Mouse (Mus musculus): ENCODE results near the gene Aig1.
"Not testable (repeated sequence)": the region's sequence is repeated elsewhere in the genome, so short reads cannot be mapped to it uniquely, and the experiment has no call there.

Aig1 gene

DNA sequence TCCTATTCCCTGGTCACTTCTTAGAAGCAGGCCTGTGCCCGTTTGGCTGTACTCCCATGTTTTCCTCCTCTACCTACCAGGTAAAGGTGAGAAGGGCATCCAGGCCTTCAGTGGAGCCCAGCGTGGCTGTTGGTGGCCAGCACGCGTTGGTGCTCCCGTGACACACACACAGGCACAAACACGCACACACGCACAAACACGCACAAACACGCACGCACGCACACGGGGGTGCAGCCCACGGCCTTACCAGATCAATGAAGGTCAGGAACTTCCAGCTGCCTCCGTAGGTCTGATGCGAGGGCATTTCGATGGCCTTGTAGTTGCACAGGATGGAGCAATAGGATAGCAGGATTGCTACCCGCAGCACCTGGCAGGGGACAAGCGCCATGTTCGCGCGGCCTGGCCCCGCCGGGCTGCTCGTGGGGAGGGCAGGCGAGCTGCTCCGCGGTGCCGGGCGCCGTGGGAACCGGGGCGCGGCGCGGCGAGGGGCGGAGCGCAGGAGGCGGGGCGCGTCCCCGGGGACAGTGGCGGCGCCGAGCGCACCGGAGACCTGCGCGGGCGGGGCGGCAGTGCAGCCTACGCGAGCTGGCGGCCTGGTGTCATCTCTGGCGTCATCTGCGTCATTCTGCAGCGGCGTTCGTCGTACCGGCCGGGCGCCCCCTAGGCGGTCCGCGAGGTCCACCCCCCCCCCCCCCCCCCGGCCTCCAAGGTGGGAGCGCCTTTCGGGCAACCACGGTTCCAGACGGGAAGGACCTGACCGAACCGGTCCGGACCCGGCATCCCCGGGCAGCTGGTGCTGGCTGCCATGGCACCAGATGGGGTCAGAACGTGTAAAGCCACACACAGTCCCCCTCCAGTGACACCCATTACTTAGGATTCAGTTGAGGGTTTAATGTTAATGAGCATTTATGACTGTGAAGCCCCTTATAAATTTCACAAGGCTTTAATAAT, at the start of gene Aig1:
Gene Aig1, minus strand, starts transcription at position 610 of the 951 bp plus-strand sequence.
- peak; percentile 69 for DNase-seq (ENCODE audit: low spot score)

DNA sequence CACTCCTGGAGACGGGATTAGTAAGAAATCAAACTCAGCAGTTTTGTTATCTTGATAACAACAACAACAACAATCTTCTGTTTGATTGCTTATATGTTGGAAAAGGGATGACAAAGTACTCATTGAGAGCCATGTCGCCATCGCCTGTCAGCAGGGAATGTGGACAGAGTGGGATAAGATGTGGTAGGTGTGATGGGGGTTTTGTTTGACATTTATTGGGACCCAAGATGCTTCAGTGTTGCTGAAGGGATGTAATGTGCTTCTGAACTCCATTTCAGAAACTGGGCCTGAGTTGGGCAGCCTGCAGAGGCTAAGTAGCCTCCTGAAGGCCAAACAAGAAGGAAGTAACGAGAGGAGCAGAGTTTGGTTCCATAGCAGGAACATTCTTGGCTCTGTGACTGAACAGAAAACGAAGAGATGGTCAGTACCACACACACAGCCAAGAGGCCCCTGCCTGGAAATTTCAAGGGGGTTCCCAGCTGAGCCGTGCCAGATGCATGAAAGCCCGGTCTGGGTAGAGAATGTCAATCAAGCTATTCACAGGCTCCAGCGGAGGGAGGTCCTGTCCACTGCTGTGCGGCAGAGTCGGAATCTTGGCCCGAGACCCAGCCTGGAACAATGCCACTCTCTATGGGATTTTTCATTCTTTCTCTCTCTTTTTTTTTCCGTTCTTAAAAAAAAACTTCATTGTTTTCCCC, 48.0 kb upstream of the Aig1 start:
- peak; percentile 57 for DNase-seq (ENCODE audit: low spot score)

DNA sequence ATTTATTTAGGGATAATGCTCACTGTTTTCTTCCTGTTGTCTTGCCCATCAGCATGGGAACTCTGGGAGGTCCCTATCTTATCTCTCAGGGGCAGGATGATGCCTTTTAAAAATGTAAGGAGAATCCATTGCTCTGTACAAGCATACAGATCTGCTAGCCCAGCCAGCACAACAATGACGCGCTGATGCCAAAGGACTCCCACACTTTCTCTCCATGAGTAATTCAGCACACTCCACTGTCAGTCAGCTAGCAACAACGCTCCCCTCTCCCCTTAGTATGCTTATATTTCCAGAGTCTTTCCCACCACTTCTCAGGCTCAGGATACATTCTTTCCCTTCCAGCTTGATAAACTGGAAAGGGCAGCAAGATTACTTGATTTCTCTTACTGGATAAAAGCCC, 46.4 kb upstream of the Aig1 start:
- no peak for DNase-seq (ENCODE audit: low spot score)

DNA sequence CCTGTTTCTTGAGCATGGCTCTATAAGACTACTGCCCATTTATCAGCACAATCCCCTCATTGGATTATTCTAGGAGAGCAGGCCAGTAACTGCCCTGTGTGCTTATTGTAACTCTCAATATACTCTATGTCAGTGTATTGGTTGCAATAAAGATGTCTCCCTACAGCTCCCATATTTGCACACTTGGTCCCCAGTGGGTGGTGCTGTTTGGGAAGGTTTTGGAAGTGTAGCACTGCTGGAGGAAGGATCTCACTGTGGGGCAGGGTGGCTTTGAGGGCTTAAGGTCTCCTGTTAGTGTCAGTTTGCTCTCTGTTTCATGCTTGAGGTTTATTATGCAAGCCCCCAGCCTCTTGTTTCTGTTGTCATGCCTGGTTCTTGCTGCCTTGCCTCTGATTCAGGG, 44.9 kb upstream of the Aig1 start:
- DNase-seq (ENCODE audit: low spot score), result no peak

DNA sequence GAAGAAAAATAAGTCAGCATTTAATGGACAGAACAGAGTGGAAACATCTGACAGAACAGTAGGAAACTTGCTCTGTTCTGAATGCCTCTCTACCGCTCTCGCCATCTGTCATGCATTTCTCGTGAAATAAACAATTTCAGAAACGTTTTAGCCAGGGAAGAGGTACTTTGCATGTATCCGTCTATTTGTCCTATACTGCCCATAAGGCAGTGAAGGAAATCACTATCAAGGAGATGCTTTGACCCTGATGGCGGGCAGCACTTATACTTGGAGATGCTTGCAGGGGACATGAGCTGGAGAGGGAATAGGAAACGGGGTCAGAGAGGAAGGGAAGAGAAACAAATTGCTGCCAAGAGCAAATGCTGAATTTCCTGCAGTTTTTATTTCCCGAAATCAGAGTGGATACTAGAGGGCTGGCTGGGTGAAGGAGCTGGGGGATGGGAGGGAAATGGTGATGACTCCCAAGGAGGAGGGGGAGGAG, 37.5 kb upstream of the Aig1 start:
- DNase-seq (ENCODE audit: low spot score), result no peak

DNA sequence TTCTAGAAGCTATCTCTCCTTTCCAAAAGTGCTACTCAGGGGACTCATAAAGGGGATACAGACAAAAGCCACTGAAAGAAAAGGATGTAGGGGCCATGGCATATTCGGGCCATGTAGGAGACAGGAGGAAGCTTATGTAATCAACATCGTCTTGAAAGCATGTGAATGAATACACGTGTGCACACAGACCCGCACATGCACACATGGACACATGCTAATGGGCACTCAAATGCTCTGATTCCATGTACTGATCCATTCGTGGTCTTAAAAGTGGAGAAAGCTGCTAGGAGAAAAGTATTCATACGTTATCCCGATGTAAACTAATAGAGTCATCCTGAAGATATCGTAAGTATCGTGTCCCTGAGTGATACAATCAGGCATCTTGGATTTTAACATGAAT, 36.8 kb upstream of the Aig1 start:
- DNase-seq (ENCODE audit: low spot score), result no peak

DNA sequence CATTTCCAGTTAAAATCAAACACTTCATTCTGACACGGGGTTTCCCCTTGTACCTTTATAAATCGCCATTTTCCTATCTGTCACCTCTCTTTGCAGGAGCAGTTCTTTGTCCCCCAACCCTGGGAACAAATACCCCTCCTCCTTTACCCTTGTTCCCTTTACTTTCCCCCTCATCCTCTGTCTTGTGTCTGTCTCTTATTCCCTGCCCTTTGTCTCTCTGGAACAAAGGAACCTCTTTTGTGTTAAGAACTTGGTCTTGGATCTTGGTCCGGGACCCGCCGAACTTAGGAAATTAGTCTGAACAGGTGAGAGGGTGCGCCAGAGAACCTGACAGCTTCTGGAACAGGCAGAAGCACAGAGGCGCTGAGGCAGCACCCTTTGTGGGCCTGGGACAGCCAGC, 24.0 kb upstream of the Aig1 start:
- DNase-seq (ENCODE audit: low spot score), result not testable (repeated sequence)

DNA sequence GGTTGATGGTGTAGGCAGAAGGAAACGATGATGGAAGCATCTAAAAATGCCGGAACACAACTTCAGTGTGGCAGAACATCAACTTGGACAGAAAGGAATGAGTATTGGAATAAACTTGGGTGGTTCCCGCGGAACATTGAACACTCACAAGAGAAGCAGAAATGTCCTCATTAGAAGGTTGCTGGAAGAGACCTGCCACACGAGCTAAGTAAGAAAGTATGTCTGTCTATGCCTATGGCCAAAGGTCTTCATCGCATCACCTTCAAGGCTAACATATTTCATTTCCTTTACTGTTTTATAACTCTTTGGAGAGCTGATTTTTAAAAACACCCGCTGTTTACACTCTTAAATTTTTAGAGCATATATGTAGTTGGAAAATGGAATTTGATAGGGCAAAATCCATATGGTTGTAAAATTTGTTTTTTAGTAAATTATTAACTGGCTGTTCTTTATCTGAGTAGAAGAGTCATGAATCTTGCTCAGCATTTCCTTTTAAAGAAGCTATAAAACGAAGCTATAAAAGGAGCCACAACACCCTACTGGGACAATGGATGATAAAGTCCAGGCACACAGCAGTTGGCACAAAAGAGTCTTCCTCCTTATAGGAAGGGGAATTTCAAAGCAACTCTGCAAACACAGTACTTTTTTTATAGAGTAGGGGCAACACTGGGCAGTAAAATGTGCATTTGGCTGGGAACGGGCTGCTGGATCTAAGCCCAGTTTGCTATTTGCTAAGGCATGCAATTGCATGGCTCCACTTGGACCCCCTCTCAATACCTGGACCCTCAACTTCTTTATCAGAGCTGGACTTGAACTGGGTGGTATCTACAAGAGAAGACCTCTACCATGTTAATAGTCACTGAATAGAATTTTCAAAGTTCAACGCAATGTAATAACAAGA, 14.4 kb upstream of the Aig1 start:
- DNase-seq (ENCODE audit: low spot score), result no peak

DNA sequence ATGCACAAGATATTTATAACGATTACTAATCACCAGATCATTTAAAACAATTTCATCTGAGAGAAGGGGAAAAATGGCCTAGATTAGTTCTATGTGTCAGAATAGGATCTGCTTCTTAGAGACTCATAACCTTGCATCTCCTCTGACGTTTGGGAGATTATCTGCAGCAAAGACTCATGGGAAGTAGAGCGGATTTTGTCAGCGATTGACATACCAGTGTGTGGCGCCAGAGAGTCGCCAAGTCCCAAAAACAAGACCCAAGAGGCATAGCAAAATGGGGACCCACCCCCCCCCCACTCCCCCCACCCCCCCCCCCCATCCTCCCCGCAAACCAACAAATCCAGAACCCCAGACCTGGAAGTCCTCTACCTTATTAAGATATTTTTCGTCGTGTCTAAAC, 13.7 kb upstream of the Aig1 start:
- DNase-seq (ENCODE audit: low spot score), result no peak

DNA sequence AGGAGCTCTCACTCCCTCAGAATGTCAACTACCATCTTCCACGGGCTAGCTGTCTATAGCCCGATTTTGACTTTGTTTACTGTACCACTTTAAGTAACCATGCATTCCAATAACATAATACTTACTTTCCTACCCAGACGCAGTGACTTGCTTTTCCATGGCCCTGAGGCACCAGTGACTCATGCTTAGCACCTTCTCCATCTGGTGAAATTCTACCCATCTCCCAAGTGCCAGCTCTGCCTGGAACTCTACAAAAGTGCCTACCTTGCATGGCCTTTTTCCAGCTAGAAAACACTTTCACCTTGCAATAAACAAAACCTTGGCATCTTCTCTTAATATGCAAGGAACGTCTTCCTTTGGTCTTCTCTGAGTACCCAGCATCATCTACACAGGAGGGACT, 9.9 kb upstream of the Aig1 start:
- DNase-seq (ENCODE audit: low spot score), result no peak

DNA sequence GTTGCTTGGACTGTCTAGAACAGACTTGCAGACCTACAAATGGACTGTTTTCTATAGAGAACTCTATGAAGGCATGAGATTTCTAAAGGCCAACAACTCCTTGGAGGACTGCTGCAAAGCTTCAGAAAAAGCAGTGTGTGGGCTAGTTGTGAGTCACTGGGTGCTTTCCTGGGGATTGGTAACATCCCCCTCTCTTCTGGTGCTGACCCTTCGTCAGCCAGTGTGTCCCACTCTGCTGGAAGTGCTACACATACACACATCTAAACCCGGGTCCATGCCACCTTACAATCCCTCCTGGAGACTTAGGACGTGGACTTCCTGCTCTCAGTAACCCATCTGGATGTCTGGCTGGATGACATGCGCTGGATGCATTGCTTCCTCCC, 6.2 kb upstream of the Aig1 start:
- DNase-seq (ENCODE audit: low spot score), result no peak

DNA sequence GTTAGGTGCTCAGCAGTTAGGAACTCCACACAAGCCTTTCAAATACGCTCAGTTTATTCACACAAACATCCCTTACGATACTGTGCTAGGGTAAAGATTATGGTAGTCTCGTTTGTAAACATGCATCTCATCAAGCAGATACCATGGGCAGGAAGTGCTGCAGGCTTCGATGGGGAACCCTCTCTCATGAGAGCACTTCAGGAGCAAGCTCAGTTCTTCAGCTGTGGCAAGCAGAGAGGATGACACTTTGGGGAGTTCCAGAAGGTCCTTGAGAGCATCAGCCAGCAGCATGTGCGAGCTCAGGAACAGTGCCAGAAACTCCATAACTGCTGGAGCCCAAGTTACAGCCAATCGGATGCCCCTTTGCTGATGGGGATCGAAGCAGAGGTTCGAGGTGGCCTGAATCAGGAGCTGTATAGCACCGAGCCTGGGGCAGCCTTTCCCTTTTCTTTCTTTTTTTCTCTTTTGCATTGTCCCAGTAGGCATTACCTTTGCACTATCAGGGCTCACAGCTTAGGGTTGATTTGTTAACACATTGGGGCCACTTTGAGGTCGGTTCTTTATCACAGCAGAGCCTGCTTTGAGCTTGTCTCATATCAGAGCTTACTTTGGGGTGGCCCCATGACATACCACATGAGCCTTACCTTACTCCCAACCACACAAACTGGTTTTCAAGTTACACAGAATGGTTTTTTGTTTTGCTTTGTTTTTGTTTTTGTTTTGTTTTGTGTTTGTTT, 5.7 kb upstream of the Aig1 start:
- DNase-seq (ENCODE audit: low spot score), result no peak

DNA sequence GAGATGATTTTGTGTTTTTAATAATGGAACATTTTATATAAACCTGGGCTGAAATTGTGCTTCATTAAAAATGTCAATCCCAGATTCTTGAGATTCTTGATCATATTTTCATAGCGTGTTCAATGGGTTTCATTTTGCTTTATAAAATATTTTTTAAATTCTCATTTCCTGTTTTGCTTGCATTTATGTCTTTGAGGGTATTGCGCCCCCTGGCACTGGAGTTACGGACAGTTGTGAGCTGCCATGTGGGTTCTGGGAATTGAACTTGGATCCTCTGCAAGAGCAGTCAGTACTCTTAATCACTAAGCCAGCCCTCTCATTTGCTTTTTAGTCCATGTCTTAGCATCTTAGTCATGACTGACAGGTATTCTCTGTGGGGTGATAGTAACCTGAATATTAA, 1.8 kb upstream of the Aig1 start:
- no peak for DNase-seq (ENCODE audit: low spot score)

DNA sequence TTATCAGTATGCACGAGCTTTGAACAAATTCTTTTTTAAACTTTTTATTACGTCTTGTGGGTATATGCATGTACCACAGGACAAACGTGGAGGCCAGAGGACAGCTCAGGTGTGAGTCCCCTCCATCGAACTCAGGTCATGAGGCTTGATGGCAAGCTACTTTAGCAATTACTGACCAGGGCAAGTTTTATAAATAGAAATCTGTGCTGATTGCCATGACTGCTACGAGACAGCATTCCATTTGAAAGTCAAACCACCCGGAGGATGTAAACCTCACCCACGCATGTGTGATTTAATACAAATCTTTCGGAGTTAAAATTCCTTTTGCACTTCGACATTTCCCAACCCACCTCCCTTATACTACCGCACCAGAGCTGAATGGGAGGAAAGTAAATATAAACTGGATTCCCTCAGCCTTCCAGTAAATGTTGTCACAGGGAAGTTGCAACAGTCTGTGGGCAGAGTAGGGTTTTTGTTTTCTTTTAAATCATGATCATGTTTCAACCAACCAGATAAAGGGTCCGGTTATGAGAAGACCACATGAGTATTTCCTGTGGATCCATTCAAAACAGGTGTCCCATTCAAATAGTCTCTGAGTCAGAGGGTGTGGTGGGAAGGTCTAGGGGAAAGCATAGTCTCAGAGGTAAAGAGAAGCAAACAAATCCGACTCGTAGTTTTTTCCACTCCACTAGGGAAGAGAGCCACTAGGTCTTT, 699 bp upstream of the Aig1 start:
- no peak for DNase-seq (ENCODE audit: low spot score)

DNA sequence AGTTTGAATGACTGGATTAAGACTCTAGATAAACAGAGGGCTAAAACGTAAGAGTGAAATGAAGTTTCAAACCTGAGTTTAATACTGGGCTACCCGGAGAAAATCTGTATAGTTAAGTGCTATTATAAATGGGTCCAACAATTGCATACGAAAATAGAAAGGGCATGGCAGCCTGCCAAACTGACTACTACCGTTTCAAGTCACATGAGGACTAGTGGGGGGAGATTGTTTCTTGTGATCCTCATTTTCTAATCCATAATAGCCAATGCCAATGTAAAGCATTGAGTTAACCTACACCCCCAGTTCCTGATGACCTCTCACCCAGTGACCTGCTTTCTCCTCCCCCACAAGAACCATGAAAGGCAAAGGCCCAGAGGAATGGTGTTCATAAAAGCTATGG, 2.4 kb downstream of the Aig1 start:
- DNase-seq (ENCODE audit: low spot score), result peak; percentile 51

DNA sequence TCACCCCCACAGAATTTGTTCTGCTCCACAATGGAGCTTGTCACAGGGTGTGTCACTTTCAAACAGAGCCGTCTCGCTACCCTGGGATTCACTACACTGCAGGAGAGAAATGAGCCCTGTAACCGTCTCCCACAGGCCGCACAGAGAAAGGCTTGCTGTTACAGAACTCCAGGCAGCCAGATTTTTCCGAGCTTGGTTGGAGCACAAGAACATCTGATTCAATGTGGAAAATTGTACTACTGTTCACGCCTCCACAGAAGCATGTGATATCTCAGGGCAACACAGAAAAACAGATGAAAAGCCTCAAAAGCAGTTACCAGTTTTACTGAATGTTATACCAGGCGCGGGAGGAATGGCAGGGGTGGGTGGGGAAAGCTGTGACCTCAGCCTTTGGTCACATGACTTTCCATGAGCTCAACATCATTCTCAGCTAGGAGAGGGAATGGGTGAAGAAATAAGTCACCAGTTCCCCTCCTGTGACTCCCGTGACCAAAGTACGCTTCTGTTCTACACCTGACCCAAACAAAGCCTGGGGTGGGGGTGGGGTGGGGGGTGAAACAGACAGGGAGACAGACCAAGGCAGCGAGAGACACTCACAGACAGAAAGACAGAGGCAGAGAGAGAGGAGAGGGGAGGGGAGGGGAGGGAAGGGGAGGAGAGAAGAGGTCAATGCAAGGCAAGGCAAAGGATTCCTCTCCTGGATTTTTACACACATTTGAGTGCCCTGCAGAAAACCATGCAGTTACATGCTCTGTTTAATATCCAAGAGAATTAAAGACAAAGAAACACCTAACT, 7.5 kb downstream of the Aig1 start:
- no peak for DNase-seq (ENCODE audit: low spot score)

DNA sequence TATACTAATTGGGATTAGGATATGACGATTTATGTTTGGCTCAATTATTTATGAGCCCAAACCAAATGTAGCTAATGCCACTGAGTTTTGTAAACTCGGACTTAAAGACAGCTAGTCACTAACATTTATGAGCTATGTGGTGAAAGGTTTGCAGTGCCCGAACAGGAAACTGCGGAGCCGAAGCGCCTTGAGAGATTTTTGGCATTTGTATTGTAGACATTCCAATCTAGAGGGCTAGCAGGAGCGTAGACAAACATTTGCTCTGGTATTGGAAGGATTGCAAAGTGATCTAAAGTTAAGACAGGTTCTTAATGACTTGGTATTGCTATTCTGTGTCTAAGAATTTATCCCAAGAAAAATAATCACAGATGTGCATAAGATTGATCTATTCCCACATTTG, 12.3 kb downstream of the Aig1 start:
- DNase-seq (ENCODE audit: low spot score), result no peak

DNA sequence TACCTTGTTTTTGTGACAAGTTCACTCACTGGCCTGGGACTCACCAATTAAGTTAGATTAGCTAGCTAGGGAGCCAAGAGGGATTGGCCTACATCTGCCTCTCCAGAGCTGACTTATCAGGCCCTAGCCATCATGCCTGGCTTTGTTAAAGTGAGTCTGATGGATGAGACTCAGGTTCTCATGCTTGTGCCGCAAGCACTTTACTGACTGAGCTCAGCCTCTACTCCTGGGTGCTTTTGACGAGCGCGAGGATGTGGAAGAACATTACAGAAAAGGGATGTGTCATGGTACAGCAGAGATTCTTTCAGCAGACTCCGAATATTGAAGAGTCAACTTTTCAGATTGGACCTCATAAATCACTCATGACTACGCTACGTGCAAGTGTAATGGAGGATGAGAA, 12.8 kb downstream of the Aig1 start:
- no peak for DNase-seq (ENCODE audit: low spot score)

DNA sequence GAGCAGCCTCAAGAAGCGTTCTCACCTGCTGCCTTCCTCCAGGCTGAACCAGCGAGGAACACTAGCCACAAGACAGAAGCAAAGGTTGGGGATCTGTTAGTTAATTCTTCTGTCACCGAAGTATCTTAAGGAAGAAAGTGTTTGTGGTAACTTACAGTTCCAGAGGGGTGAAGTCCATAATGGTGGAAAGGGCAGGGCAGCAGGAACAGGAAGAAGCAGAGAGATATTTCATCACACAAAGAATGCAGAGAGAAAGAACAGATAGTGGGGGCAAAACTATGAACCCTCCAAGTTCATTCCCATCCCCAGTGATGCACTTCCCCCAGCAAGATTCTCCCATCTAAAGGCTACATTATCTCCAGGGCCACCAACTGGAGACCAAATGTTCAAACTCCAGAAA, 13.7 kb downstream of the Aig1 start:
- DNase-seq (ENCODE audit: low spot score), result no peak

DNA sequence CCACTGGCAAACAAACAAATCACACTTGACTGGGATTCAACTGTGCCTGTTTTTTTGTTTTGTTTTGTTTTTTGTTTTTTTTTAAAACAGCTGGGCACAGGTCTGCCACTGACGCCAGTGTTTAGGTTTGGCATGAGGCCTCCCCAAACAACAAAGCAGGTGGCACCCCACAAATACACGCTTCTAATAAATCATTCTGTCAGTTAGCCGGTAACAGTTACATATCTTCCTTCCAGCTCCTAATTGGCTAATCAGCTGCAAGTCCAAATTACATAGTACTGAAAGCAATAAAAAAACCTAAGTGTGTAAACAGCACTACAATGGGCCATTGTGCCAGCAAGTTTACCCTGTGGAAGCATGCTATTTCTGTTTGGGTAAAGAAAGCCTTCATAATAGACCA, 18.7 kb downstream of the Aig1 start:
- no peak for DNase-seq (ENCODE audit: low spot score)
